Mouse (Mus musculus): ENCODE results near the gene Pigq. TPM values are rescaled to one million over a fixed set of nuclear protein-coding genes. Genes with fewer than 3 reads are reported as not detected.

Pigq gene
- polyA plus RNA-seq, 1 experiment from 2014 or later: 59.3 TPM

GRCm38 (mm10) chr17:25883824-25884223, 60.9 kb downstream of the Pigq start:
- 88% methylated on average over 3 of the region's 3 CpGs for WGBS
- Histone ChIP-seq H3K4me3 (ENCODE audit: low read length) (no peak overlapping the region), H3K4me1 (ENCODE audit: control insufficient read depth, insufficient read depth, low read length) (no peaks in the 10 kb centered on the region), H3K9ac (ENCODE audit: low read length) (no peak overlapping the region), H3K27me3 (ENCODE audit: control insufficient read depth, insufficient read depth, low read length) (no peaks in the 10 kb centered on the region), H3K27ac (ENCODE audit: low read length) (no peak overlapping the region), H3K4me2 (ENCODE audit: low read depth, low read length) (no peak overlapping the region), H3K36me3 (ENCODE audit: control insufficient read depth, insufficient read depth) (peaks cover 16% of the 10 kb centered on the region), H3K9me3 (replicated peaks; ENCODE audit: control insufficient read depth, low read length) (no peaks in the 10 kb centered on the region)
- ATAC-seq (replicated peaks; ENCODE audit: extremely low read depth, insufficient read depth, low FRiP score): no peak

DNA sequence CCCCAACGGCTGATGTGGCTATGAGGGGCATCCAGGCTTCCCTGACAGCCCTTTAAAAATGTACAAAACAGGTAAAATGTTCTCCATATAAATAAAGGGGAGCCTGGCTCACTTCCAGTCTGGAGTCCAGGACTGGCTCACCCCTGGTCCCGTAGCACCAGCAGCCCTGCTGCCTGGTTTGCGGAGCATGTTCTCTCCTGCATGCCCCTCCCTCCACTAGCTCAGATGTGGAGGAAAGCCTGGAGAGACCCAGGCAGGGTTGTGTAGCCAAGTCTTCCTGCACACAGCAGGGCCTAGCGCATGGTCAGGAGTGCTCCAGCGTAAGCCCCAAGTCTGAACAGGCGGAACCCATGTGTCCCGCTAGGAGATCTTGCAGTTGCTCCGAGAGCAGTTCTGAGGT, 61.5 kb downstream of the Pigq start:
- Histone ChIP-seq H3K36me3 (ENCODE audit: control insufficient read depth, insufficient read depth) (peaks cover 16% of the 10 kb centered on the region), H3K27ac (ENCODE audit: low read length) (no peak overlapping the region), H3K9ac (ENCODE audit: low read length) (no peak overlapping the region), H3K4me3 (ENCODE audit: low read length) (no peak overlapping the region), H3K4me2 (ENCODE audit: low read depth, low read length) (no peak overlapping the region), H3K4me1 (ENCODE audit: control insufficient read depth, insufficient read depth, low read length) (no peaks in the 10 kb centered on the region), H3K27me3 (ENCODE audit: control insufficient read depth, insufficient read depth, low read length) (no peaks in the 10 kb centered on the region), H3K9me3 (replicated peaks; ENCODE audit: control insufficient read depth, low read length) (no peaks in the 10 kb centered on the region)
- no peak for ATAC-seq (replicated peaks; ENCODE audit: extremely low read depth, insufficient read depth, low FRiP score)
- 89% methylated on average over 8 of the region's 8 CpGs for WGBS

DNA sequence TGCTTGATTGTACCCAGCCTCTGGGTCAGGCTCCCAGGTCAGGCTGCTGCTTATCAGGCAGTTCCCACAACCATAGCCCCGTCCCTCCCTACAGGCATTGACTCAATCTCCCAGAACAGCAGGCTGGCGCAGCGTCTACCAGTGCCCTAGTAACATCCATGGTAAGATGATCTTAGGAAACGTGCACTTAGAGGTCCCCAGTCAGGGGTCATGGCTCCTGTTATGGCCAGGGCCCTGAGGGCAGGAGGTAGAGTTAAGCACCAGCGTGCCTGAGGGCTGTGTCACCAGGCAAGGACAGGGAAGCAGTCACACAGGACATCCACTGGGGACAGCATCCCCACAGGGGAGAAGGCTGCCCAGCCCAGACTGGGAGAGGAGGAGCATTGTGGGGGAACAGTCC, 62.4 kb downstream of the Pigq start:
- Histone ChIP-seq H3K4me2 (ENCODE audit: low read depth, low read length) (no peak overlapping the region), H3K4me1 (ENCODE audit: control insufficient read depth, insufficient read depth, low read length) (no peaks in the 10 kb centered on the region), H3K36me3 (ENCODE audit: control insufficient read depth, insufficient read depth) (peaks cover 16% of the 10 kb centered on the region), H3K9ac (ENCODE audit: low read length) (no peak overlapping the region), H3K4me3 (ENCODE audit: low read length) (no peak overlapping the region), H3K27ac (ENCODE audit: low read length) (no peak overlapping the region), H3K9me3 (replicated peaks; ENCODE audit: control insufficient read depth, low read length) (no peaks in the 10 kb centered on the region), H3K27me3 (ENCODE audit: control insufficient read depth, insufficient read depth, low read length) (no peaks in the 10 kb centered on the region)
- ATAC-seq (replicated peaks; ENCODE audit: extremely low read depth, insufficient read depth, low FRiP score): no peak
- WGBS: 50% methylated on average over 5 of the region's 5 CpGs

DNA sequence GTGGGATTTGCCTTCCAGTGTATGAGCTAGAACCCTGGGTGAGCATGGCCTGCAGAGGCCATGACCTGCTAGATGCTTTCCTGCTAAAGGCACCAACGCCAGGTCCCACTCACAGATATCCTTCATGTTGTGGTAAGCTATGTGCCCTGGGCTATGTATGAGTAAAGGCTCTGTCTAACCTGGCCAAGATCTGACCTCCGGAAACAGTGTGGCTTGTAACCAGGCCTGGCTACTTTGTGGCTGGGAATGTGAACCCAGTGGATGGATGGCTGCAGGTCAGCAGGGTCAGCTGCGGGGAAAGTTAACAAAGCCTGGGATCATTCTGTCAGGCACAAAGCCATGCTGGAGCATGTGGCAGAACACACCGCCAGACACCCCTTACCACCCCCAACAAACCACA, 63.0 kb downstream of the Pigq start:
- no peaks in the 10 kb centered on the region for H3K27me3 ChIP-seq (ENCODE audit: control insufficient read depth, insufficient read depth, low read length)
- peaks cover 3% of the 10 kb centered on the region; the same call in 1 of the 2 replicates for H3K4me1 ChIP-seq (ENCODE audit: control insufficient read depth, insufficient read depth, low read length)
- peaks cover 16% of the 10 kb centered on the region for H3K36me3 ChIP-seq (ENCODE audit: control insufficient read depth, insufficient read depth)
- 47% methylated on average over 4 of the region's 4 CpGs for WGBS
- no peak overlapping the region for H3K27ac ChIP-seq (ENCODE audit: low read length)
- no peak for ATAC-seq (replicated peaks; ENCODE audit: extremely low read depth, insufficient read depth, low FRiP score)
- no peak overlapping the region for H3K4me3 ChIP-seq (ENCODE audit: low read length)
- H3K9ac ChIP-seq (ENCODE audit: low read length): no peak overlapping the region
- H3K9me3 ChIP-seq (replicated peaks; ENCODE audit: control insufficient read depth, low read length): no peaks in the 10 kb centered on the region
- no peak overlapping the region for H3K4me2 ChIP-seq (ENCODE audit: low read depth, low read length)

GRCm38 (mm10) chr17:25880913-25881641, 63.7 kb downstream of the Pigq start:
- Histone ChIP-seq H3K27me3 (ENCODE audit: control insufficient read depth, insufficient read depth, low read length) (no peaks in the 10 kb centered on the region), H3K4me2 (ENCODE audit: low read depth, low read length) (no peak overlapping the region), H3K4me3 (ENCODE audit: low read length) (no peak overlapping the region), H3K9ac (ENCODE audit: low read length) (no peak overlapping the region), H3K4me1 (ENCODE audit: control insufficient read depth, insufficient read depth, low read length) (peaks cover 9% of the 10 kb centered on the region), H3K27ac (ENCODE audit: low read length) (no peak overlapping the region), H3K9me3 (replicated peaks; ENCODE audit: control insufficient read depth, low read length) (no peaks in the 10 kb centered on the region), H3K36me3 (ENCODE audit: control insufficient read depth, insufficient read depth) (peaks cover 16% of the 10 kb centered on the region)
- ATAC-seq (replicated peaks; ENCODE audit: extremely low read depth, insufficient read depth, low FRiP score): no peak
- WGBS: 21% methylated on average over 5 of the region's 5 CpGs

GRCm38 (mm10) chr17:25880196-25880910, 64.4 kb downstream of the Pigq start, which contains the start of gene Wfikkn1:
TSS of gene Wfikkn1 (minus strand) at chr17:25880858.
- Histone ChIP-seq H3K9ac (ENCODE audit: low read length) (no peak within 1 kb of the TSS), H3K4me1 (ENCODE audit: control insufficient read depth, insufficient read depth, low read length) (peaks cover 11% of the 10 kb centered on the region), H3K36me3 (ENCODE audit: control insufficient read depth, insufficient read depth) (peaks cover 16% of the 10 kb centered on the region), H3K4me2 (ENCODE audit: low read depth, low read length) (no peak within 1 kb of the TSS), H3K4me3 (ENCODE audit: low read length) (no peak within 1 kb of the TSS), H3K27me3 (ENCODE audit: control insufficient read depth, insufficient read depth, low read length) (no peaks in the 10 kb centered on the region), H3K9me3 (replicated peaks; ENCODE audit: control insufficient read depth, low read length) (no peaks in the 10 kb centered on the region), H3K27ac (ENCODE audit: low read length) (no peak within 1 kb of the TSS)
- 61% methylated on average over 5 of the region's 5 CpGs for WGBS
- ATAC-seq (replicated peaks; ENCODE audit: extremely low read depth, insufficient read depth, low FRiP score): no peak

DNA sequence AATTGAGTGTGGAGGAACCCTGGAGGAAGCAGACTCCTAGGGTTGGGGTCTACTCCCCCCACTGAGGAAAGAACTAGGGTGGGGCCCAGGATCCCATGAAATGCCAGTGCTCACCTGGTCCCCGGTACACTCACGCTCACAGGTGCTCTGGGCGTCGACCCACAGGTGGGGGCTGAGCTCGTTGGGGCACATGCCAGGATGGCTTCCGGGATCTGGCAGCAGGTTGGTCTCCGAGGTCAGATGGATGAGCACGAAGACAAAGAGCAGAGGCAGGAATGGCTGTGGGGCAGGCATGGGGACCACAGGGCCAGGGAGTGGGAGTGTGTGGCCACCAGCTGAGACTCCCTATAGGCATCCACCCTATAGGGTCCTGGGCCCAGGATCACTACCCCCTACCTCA, 65.0 kb downstream of the Pigq start:
- ATAC-seq (replicated peaks; ENCODE audit: extremely low read depth, insufficient read depth, low FRiP score): no peak
- peaks cover 11% of the 10 kb centered on the region for H3K4me1 ChIP-seq (ENCODE audit: control insufficient read depth, insufficient read depth, low read length)
- no peak overlapping the region for H3K4me3 ChIP-seq (ENCODE audit: low read length)
- H3K9me3 ChIP-seq (replicated peaks; ENCODE audit: control insufficient read depth, low read length): no peaks in the 10 kb centered on the region
- no peak overlapping the region for H3K27ac ChIP-seq (ENCODE audit: low read length)
- WGBS: 79% methylated on average over 8 of the region's 8 CpGs
- H3K4me2 ChIP-seq (ENCODE audit: low read depth, low read length): no peak overlapping the region
- H3K27me3 ChIP-seq (ENCODE audit: control insufficient read depth, insufficient read depth, low read length): no peaks in the 10 kb centered on the region
- H3K36me3 ChIP-seq (ENCODE audit: control insufficient read depth, insufficient read depth): peaks cover 16% of the 10 kb centered on the region
- H3K9ac ChIP-seq (ENCODE audit: low read length): no peak overlapping the region

DNA sequence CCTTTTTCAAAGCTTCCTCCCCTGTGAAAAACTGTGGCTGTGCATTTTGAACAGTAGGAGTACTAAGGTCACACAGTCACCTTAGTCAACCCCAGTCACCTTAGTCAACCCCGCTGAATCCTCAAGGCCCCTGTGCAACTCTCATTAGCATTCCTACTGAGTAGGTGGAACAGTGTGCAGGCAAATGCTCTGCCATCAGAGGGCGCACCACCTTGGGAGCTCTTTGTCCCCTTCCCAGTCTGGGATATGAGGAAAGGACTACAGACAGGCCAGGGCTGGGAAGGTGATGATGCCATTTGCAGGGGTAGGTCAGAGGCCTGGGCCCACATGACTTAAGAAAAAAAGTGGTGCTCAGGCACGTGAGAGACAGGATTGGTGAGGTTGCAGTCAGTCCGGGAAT, 65.5 kb downstream of the Pigq start:
- H3K27ac ChIP-seq (ENCODE audit: low read length): no peak overlapping the region
- no peak overlapping the region for H3K4me3 ChIP-seq (ENCODE audit: low read length)
- H3K9me3 ChIP-seq (replicated peaks; ENCODE audit: control insufficient read depth, low read length): no peaks in the 10 kb centered on the region
- H3K27me3 ChIP-seq (ENCODE audit: control insufficient read depth, insufficient read depth, low read length): no peaks in the 10 kb centered on the region
- no peak for ATAC-seq (replicated peaks; ENCODE audit: extremely low read depth, insufficient read depth, low FRiP score)
- peaks cover 13% of the 10 kb centered on the region for H3K4me1 ChIP-seq (ENCODE audit: control insufficient read depth, insufficient read depth, low read length)
- H3K36me3 ChIP-seq (ENCODE audit: control insufficient read depth, insufficient read depth): peaks cover 14% of the 10 kb centered on the region
- 69% methylated on average over 4 of the region's 4 CpGs for WGBS
- H3K9ac ChIP-seq (ENCODE audit: low read length): no peak overlapping the region
- no peak overlapping the region for H3K4me2 ChIP-seq (ENCODE audit: low read depth, low read length)

DNA sequence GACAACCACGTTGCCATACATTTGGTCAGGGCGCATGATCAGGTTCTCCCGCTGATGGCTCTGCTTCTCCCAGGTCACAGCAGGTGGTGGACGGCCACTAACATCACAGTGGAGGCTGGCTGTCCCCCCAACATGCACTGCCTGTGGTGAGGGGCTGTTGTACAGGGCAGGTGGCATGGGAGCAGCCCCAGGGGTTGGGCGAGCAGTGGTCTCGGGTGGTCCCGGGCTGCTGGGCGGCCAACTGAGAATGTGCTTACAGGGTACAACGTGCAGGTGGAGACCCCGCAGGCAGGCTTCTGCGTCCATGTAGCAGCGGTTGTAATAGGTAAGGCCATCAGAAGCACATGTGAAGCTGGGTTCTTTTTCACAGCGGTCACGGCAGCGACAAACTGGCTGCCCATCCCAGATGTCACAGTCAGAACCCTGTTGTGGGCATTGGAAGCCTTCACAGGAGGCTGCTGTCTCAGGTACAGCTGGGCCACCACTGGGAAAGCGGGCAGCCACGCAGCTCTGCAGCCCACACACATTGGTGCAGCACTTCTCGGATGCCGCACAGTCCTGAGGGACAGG, 66.0 kb downstream of the Pigq start:
- Histone ChIP-seq H3K9ac (ENCODE audit: low read length) (no peak overlapping the region), H3K27ac (ENCODE audit: low read length) (no peak overlapping the region), H3K4me2 (ENCODE audit: low read depth, low read length) (no peak overlapping the region), H3K27me3 (ENCODE audit: control insufficient read depth, insufficient read depth, low read length) (no peaks in the 10 kb centered on the region), H3K4me1 (ENCODE audit: control insufficient read depth, insufficient read depth, low read length) (peaks cover 19% of the 10 kb centered on the region), H3K36me3 (ENCODE audit: control insufficient read depth, insufficient read depth) (peaks cover 10% of the 10 kb centered on the region), H3K4me3 (ENCODE audit: low read length) (no peak overlapping the region), H3K9me3 (replicated peaks; ENCODE audit: control insufficient read depth, low read length) (no peaks in the 10 kb centered on the region)
- WGBS: 93% methylated on average over 19 of the region's 19 CpGs
- ATAC-seq (replicated peaks; ENCODE audit: extremely low read depth, insufficient read depth, low FRiP score): no peak
